Mouse (Mus musculus) ovary, postnatal 36 days (tissue): Measurements from ENCODE around the gene Elob.

Experiments
- DNase-seq: peaks from one replicate; pipeline ENCODE4 v3.0.0; 2022; ENCODE audit warnings: low spot score, mixed read lengths

The Elob gene

DNA sequence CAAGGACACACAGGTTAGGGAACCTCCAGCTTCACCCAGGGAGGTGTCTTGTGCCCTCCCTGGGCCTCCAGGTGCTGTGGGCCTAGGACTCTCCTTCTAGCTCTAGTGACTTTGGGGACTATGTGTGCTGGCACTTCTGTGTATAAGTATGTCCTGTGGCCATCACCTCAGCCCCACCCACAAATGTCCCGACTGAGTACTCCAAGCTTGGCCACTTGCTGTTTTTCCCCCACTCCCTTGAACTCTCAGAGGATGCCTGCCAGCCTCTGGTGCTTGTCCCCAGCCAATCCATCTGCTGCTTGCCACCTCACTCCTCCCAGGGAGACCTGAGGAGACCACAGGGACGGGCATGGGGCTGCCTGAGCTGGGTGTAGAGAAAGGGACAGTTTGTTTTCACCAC, 50.5 kb downstream of the Elob start:
- no peak for DNase-seq

DNA sequence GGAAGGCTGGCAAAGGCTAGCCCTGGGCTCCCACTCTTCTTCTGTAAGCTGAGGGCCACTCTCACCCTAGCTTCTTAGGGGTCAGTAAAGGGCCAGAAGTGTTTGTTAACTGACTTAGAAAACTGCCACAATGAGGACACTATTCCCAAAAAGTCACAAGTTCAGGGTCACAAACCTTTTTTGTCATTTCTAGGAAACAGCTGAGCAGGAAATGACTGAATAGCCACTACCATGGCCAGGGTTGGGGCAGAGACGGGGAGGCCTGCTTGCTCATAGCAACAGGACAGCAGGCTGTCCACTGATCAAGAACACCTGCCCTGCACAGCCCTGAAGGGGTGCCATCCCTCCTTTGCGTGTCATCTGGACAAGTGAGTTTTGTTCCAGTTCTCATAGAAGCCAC, 51.8 kb downstream of the Elob start:
- no peak for DNase-seq

DNA sequence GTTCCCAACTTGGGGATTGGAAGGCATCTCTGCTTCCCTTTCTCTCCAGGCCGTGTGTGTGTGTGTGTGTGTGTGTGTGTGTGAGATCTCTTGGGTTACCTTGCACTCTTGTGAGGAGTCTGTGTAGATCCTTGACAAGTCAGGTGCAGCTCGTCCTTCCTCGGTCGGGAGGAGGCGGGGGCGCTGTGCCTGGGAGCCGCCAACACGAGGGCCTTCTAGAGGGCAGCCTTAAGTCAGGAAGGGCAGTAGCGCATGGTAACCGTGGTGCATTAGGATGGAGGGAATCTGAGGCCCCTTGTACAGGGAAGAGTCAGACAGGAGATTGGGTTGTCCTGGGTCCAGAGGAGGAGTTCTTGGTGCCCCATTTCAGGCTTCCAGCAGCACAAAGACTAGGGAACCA, 52.7 kb downstream of the Elob start:
- DNase-seq: no peak
